Mouse (Mus musculus): Measurements from ENCODE around the gene E130308A19Rik. TPM values are rescaled to one million over a fixed set of nuclear protein-coding genes. Genes with fewer than 3 reads are reported as not detected.

Gene E130308A19Rik
- total RNA-seq (2021) = 10 to 100 TPM; 10.2 to 15.0 TPM

GRCm38 (mm10) chr4:59625998-59626910 is at the start of gene E130308A19Rik:
TSS of gene E130308A19Rik (plus strand) at chr4:59626211.
- peak; percentile 59 to 72 for DNase-seq (ENCODE audit: low spot score in 2 of 2)
- intact Hi-C loops (cut with DNase I) = loop anchor here (5.0 kb wide), 3 partner anchors 131 to 251 kb away; no protein-coding TSS in a partner anchor

GRCm38 (mm10) chr4:59580495-59581281 is 45.3 kb upstream of the E130308A19Rik start:
- intact Hi-C loops (cut with DNase I) = no loop called here
- DNase-seq (ENCODE audit: low spot score in 2 of 2) = no peak

DNA sequence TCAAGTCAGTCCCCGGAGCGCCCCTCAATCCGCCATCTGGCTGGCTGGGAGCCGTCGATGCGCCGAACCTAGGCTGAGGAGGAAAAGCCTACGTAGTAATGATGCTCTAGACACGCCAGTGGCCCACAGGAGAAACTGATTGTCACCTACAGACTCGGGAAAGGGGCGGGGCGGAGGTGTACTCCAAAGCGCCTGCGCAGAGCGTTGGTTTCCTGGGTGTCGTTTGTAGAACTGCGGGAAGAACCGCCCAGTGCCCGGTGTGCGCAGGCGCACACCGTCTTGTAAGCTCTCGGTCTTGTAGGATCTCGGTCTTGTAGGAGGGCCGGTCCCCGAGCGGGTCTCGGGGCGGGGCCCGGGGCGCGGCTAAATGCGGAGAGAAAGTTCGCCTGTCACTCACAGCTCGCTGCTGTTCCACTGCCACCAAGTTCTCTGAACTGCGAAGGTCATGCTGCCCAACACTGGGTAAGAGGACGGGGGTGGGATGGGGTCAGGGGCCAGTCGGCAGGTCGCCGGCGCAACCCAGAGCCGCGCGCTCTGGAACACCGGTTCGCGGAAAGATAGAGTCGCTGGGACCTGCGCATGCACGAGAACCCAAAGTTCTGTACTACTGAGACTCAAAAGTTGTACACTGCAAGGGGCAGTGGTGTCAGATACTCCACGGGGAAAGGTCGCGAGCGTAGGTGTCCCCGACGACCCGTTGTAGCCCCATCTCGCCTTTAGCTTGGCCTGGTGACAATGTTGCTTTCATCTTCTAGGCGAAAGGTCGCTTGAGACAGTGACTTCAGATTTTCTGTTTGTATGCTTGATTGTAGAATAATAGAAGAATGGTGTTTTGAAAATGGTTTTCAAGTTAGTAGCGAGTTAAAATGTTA is 44.5 kb upstream of the E130308A19Rik start, which contains the start of gene Hsdl2:
Hsdl2 (plus strand) TSS at position 250 of the 872 bp plus-strand sequence.
- intact Hi-C loops (cut with DNase I) = no loop called here

GRCm38 (mm10) chr4:59582186-59582585 is 43.8 kb upstream of the E130308A19Rik start:
- intact Hi-C loops (cut with DNase I) = no loop called here

More for the DNA sequence above, 44.5 kb upstream of the E130308A19Rik start, which contains the start of gene Hsdl2:
- peak; percentile 97 to 98 for DNase-seq (ENCODE audit: low spot score in 2 of 2)

GRCm38 (mm10) chr4:59585097-59585496 is 40.9 kb upstream of the E130308A19Rik start:
- intact Hi-C loops (cut with DNase I) = no loop called here

More at GRCm38 (mm10) chr4:59582186-59582585, 43.8 kb upstream of the E130308A19Rik start:
- no peak for DNase-seq (ENCODE audit: low spot score in 2 of 2)

GRCm38 (mm10) chr4:59587215-59587871 is 38.7 kb upstream of the E130308A19Rik start:
- intact Hi-C loops (cut with DNase I) = no loop called here
- no peak for DNase-seq (ENCODE audit: low spot score in 2 of 2)

More at GRCm38 (mm10) chr4:59585097-59585496, 40.9 kb upstream of the E130308A19Rik start:
- no peak for DNase-seq (ENCODE audit: low spot score in 2 of 2)

DNA sequence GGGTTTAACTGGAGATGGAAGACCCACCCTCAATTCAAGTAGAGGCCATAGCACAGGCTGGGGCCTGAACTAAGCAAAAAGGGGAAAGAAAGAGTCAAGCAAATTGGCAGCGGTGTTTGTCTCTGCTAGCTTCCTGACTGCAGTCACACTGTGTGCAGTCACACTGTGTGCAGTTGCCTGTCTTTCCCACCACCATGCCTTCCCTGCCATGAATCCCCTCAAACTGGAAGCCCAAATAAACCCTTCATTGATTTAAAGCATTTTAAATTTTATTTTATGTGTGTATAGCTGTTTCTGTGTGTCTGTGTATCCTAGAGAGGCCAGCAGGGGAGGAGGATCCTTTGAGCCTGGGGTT is 38.2 kb upstream of the E130308A19Rik start:
- intact Hi-C loops (cut with DNase I) = no loop called here
- DNase-seq (ENCODE audit: low spot score in 2 of 2) = no peak

DNA sequence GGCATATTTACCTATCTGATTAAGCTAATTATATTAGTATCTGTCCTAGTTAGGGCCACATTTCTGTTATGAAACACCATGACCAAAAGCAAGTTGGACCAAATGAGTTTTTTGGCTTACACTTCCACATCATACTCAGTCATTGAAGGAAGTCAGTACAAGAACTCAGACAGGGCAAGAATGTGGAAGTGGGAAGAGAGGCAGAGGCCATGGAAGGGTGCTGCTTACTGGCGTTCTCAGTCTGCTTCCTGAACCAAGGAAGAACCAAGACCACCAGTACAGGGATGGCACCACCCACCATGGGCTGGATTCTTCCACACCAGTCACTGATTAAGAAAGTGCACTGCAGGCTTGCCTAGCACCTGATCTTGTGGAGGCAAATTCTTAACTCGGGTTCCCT is 31.4 kb upstream of the E130308A19Rik start:
- intact Hi-C loops (cut with DNase I) = no loop called here
- DNase-seq (ENCODE audit: low spot score in 2 of 2) = no peak

DNA sequence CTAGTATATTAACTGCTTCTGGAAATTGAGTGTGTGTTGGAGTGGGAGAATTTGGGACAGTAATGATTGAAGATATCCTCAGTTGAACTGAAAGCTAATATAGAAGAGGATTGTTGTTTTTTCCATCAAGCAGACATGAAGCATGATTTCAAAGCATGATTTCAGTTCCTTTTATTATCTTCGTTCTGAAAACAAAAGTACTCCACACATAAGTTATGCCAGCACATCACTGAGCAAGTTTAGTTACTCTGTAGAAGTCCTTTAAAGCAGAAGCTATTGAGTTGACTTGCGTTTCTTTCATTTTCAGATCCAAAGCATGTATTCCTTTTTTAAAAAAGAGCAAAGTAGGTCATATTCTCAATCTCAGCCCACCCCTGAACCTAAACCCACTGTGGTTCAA is 29.5 kb upstream of the E130308A19Rik start:
- intact Hi-C loops (cut with DNase I) = no loop called here
- no peak for DNase-seq (ENCODE audit: low spot score in 2 of 2)

DNA sequence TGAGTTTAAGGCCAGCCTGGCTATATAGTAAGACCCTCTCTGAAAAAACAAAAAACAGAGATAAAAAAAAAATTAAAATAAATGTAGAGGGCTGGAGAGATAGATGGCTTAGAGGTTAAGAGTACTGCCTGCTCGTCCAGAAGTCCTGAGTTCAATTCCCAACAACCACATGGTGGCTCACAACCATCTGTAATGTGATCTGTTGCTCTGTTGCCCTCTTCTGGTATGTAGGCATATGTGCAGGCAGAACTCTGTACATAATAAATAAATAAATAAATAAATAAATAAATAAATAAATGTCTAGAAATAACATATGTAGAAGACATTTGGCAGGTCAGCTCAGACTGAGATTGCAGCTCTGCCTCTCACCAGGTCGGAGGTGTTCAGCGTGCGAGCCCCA is 23.3 kb upstream of the E130308A19Rik start:
- intact Hi-C loops (cut with DNase I) = no loop called here
- DNase-seq (ENCODE audit: low spot score in 2 of 2) = no peak

- DNase-seq (ENCODE audit: low spot score in 2 of 2) = no peak
- intact Hi-C loops (cut with DNase I) = no loop called here
These were observed 21.1 kb upstream of the E130308A19Rik start for GRCm38 (mm10) chr4:59604892-59605291.

- intact Hi-C loops (cut with DNase I) = no loop called here
- DNase-seq (ENCODE audit: low spot score in 2 of 2) = no peak
These were observed 20.5 kb upstream of the E130308A19Rik start for GRCm38 (mm10) chr4:59605501-59605900.

DNA sequence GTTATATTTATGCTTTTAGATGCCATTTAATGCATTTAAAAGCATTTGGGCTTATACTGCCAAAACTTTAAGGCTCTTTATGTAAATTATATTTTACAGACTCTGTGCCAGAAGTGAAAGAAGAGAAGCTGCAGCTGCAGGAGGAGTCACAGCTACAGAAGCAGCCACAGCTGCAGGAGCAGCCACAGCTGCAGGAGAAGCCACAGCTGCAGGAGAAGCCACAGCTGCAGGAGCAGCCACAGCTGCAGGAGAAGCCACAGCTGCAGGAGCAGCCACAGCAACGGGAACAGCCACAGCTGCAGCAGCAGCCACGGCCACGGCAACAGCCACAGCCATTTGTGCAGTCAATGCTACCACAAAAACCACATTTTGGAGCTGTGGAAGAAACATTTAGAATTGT is 15.6 kb upstream of the E130308A19Rik start:
- intact Hi-C loops (cut with DNase I) = no loop called here

GRCm38 (mm10) chr4:59614986-59615385 is 11.0 kb upstream of the E130308A19Rik start:
- intact Hi-C loops (cut with DNase I) = no loop called here
- no peak for DNase-seq (ENCODE audit: low spot score in 2 of 2)

More for the DNA sequence above, 15.6 kb upstream of the E130308A19Rik start:
- no peak for DNase-seq (ENCODE audit: low spot score in 2 of 2)

DNA sequence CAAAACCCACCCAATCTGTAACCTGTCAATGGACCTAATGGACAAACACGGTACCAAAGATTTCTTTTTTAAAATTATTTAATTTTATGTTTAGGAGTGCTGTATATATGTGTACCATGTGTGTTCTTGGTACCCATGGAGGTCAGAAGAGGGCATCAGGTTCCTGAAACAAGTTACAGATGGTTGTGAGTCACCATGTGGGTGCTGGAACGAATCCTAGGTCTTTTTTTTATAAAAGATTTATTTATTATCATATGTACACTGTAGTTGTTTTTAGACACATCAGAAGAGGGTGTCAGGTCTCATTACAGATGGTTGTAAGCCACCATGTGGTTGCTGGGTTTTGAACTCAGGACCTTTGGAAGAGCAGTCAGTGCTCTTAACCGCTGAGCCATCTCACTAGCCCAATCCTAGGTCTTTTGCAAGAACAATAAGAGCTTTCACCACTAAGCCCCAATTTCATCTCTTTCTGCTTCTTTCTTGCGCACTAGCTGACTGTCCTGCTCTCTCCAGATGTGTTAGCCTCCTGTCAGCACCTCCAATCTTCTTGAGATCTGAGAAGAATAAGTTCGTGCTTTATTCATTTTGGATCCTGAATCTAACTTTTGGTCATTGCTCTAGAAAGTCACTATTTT is 6.3 kb upstream of the E130308A19Rik start:
- intact Hi-C loops (cut with DNase I) = no loop called here

GRCm38 (mm10) chr4:59625676-59625997 is 374 bp upstream of the E130308A19Rik start:
- intact Hi-C loops (cut with DNase I) = loop anchor here (5.0 kb wide), 3 partner anchors 132 to 252 kb away; no protein-coding TSS in a partner anchor
- DNase-seq (ENCODE audit: low spot score in 2 of 2) = no peak

More for the DNA sequence above, 6.3 kb upstream of the E130308A19Rik start:
- no peak for DNase-seq (ENCODE audit: low spot score in 2 of 2)

- intact Hi-C loops (cut with DNase I) = loop anchor here (5.0 kb wide), 3 partner anchors 129 to 249 kb away; no protein-coding TSS in a partner anchor
These were observed 2.2 kb downstream of the E130308A19Rik start for GRCm38 (mm10) chr4:59628255-59628654.

More at GRCm38 (mm10) chr4:59628255-59628654, 2.2 kb downstream of the E130308A19Rik start:
- DNase-seq (ENCODE audit: low spot score in 2 of 2) = no peak
